Mouse (Mus musculus) cerebellum, adult 18-20 months (tissue): ENCODE data around the gene Rab42.
"Not testable (repeated sequence)": the region's sequence is repeated elsewhere in the genome, so short reads cannot be mapped to it uniquely, and the experiment has no call there.

Experiments
- DNase-seq, 2 experiments: peaks; one replicate each; pipeline ENCODE4 v3.0.0; 2021

The Rab42 gene

DNA sequence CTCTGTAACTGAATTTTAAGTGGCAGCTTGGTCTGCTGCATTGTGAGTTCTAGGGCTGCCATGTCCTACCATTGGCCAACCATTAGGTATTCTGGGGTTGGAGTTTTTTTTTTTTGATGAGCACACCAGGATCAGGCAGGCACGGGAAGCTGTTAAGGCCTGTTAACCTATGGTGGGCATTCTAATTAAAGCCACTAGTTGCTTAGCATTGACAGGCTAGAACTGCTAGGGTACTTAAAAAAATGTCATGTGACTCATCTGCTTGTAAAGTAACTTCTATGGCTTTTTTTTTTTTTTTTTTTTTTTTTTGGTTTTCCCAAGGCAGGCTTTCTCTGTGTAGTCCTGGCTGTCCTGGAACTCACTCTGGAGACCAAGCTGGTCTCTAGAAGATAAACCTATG, 8.0 kb upstream of the Rab42 start:
- DNase-seq = no peak

- peak; percentile 28 to 39 for DNase-seq
Observed at GRCm38 (mm10) chr4:132309849-132310472, 6.8 kb upstream of the Rab42 start.

- DNase-seq = peak in 1 of 2 experiments; percentile 34
Observed at GRCm38 (mm10) chr4:132309140-132309848, 6.1 kb upstream of the Rab42 start.

DNA sequence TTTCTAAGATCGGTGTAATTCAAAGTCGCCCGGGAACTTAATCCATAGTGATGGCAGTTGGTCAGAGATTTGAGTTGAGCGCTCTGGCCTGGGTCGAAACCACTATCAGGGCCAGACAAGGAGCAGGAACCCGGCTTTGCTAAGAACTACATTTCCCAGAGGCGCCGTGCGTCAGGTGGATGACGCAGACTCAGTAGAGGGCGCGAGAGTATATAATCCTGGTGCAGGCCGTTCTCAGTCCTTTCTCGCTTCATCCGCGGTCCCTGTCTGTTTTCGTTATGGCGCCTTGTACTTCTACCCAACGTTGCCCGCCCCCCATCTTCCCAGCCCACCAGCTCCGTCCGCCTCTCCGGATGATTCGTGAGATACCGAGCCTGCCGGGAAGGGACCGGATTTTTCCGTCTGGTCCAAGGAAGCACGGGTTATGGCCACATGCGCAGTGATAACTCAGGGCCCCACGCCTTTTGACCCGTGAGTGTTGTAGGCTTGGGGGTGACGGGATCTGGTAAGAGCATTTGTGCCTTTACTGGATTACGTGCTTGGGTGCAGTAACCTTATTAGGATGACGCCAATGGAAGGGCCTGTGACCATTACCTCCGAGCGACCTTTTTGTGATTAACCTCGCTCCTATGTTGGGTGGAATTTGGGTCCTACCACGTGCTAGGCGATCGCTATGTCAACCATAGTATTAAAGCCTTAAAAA, 5.4 kb upstream of the Rab42 start:
- peak; percentile 89 to 94 for DNase-seq

GRCm38 (mm10) chr4:132306004-132306403, 2.8 kb upstream of the Rab42 start:
- no peak for DNase-seq

DNA sequence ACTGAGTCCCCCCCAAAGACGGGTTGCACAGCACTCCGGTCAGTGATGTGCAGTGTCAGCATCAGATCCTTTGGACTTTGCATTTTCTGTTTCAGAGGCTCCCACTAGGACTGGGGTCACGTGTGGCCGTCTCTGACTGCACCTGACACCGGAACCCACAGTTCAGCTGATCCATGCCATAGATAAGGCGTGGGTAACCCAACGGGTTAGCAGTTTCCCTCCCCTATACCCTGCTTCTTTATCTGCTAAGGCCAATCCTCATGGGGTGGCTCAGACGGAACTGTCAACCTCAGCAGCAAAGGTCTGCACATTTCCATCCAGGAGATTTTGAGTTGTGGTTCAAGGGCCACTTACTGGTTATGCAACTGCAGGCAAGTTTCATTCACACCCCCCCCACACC, 2.1 kb upstream of the Rab42 start:
- no peak for DNase-seq

DNA sequence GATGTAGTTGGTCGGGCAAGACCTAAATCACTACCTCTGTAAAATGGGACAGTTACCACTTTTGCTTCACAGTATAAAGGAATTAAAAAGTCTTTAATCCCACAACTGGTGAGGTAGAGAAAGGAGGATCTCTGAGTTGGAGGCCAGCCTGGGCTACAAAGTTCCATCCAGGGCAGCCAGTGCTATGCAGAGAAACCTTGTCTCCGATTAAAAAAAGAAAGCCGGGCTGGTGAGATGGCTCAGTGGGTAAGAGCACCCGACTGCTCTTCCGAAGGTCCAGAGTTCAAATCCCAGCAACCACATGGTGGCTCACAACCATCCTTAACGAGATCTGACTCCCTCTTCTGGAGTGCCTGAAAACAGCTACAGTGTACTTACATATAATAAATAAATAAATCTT, 299 bp upstream of the Rab42 start:
- DNase-seq = not testable (repeated sequence)

DNA sequence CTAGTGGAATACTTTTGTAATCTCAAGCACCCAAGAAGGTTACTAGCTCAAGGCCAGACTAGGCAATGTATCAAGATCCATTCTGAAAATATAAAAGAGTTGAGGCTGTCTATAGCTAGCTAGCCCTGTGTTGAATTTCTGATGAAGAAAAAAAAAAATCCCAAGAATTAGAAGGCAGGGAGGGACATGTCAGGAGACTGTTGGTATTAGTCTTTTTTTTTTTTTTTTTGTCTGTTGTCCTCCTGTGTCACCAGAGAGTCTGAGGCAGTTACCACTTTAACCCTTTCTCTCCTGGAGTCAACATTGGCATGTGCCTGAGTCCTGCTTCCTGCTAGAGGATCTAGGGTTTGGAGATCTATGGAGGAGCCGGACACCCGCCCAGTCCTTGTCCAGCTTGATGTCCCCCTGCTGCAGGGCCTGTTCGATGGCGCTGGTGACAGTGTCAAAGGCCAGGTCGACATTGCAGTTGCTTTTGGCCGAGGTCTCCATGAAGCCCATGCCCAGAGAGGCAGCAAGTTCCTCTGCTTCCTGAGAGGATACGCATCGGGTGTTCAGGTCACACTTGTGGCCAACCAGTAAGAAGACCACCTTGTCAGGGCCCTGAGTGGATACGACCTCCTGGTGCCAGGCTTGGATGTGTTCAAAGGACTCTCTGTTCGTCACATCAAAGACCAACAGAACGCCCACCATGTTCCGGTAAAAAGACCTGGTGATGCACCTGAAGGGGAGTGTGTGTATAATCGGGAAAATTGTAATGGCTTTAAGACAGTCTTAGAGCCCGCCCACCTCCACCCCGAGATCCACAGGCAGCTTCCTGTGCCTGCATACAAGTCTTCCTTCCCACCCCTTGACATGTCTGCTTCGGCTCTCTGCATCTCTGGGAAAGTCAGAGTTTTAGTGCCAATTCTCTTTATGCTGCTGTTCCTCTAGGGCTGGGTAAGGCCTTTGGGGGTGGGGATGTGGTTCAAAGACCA, 933 bp downstream of the Rab42 start:
- no peak for DNase-seq

DNA sequence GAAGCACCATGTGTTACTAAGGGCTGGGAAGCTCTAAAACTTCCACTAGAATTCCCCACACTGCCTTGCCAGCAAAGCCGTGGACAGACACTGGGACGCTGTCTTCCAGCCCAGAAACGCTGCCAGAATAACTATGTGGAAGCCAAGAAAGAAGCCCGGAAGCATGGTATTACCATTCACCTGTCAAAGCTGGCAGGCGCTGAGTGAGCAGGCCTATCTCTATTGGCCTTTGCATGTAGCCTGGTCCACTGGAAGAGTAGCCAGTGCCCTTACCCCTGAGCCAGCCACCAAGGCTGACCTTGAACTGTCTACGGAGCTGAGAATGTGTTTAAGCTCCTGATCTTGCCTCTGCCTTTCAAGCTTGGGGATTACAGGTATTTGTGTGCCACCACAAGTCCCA, 1.7 kb downstream of the Rab42 start:
- DNase-seq = no peak

- DNase-seq = no peak
Observed at GRCm38 (mm10) chr4:132299849-132300248, 3.3 kb downstream of the Rab42 start.

DNA sequence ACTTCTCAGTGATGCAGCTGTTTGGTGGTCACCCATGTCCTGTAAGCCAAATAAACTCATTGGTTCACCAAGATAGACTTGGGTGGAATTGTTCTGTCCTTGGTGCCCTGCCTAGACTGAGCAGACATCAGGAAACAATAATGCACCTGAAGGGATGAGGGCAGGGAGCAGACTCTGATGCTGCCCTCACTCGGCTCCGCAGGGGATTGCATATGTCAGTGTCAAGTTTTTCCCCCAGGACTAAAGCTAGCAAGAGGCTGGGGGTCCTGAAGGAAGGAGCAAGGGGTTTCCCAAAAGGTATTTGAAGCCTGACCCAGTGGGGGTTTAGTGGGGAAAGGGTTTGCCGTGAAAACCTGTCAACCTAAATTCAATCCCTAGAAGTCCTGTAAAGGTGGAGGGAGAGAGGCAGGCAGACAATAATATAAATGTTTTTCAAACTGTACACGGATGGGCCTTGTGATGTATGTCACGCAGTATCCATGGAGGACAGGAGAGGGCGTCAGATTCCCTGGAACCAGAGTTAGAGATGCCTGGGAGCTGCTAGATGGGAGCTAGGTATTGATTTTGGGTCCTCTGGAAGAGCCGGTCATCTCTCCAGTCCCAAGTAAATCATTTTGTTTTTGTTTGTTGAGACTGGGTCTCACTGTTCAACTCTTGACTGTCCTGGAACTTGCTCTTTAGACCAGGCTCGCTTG, 7.3 kb downstream of the Rab42 start:
- DNase-seq = no peak

DNA sequence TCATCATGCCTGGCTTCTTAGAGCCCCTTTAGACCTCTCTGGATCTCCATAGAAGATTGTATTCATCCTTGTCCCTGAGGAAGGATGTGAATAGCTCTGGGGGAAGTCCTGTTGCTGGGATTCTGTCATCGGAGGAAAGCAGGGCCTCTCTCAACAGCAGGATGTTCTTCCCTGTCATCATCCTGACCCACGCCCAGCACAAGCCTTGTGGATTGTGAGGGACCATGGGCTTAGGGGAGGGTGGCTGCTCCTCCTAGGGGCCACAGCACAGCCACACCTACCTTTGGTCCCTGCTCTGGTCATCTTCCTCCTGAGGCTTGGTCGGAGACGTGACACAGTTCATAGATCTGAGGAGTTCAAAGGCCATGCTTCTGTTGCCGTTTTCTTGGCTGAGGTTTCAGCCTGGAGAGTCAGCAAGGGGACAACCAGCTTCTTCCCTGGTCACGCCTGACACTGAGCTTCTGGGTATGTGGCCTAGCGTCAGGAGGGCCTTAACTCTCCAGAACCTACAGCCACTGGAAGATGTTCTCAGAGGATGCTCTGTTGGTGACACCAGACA, 9.4 kb downstream of the Rab42 start:
- DNase-seq = no peak

GRCm38 (mm10) chr4:132292988-132293387, 10.2 kb downstream of the Rab42 start:
- DNase-seq = peak in 1 of 2 experiments; percentile 33

DNA sequence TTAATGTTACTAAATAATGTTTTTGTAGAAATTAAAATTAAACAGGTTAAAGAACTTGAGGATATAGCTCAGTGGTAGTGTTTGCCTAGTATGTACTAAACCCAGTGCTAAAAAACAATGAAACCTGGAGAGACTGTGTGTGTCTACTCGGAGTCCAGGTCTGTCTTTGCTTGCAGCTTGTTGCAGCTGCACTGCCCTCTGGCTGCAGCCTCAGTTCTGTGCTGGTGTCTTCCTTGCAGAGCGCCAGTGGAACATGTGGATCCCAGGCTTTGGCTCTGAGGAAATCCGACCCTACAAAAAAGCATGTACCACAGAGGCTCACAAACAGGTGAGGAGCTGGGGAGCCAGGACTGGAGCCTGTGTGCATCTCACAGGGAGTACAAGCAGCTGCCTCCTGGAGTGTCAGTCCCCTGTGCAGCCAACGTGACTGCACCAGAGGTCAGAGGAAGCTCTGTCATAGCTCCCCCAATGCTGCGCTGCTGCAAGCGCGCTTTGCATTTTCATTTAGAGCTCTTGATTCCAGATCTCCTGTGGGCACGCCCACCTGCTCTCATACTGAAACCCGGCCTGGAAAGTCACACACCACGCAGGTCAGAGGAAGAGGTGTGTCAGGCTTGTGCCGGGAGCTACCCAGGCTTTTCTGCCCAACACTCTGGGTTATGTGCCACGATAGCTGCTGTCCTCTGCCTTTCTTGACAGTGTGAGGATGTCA, 11.4 kb downstream of the Rab42 start:
- DNase-seq = no peak

- no peak for DNase-seq
Observed at GRCm38 (mm10) chr4:132291056-132291455, 12.1 kb downstream of the Rab42 start.

DNA sequence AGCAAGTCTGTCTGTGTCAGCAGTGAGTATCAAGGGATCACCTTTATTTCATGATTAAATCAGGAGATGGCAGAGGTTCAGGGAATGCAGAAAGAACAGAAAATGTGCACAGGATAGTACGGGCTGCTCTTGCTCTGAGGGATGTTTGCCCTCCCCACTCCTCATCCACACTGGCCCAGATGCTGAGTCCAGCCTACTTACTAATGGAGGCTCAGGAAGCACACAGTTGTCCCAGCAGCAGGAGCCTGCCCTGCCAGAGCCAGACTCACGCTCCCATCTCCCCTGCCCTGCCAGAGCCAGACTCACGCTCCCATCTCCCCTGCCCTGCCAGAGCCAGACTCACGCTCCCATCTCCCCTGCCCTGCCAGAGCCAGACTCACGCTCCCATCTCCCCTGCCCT, 14.3 kb downstream of the Rab42 start:
- DNase-seq = not testable (repeated sequence)

GRCm38 (mm10) chr4:132275949-132276348, 27.2 kb downstream of the Rab42 start:
- DNase-seq = no peak

DNA sequence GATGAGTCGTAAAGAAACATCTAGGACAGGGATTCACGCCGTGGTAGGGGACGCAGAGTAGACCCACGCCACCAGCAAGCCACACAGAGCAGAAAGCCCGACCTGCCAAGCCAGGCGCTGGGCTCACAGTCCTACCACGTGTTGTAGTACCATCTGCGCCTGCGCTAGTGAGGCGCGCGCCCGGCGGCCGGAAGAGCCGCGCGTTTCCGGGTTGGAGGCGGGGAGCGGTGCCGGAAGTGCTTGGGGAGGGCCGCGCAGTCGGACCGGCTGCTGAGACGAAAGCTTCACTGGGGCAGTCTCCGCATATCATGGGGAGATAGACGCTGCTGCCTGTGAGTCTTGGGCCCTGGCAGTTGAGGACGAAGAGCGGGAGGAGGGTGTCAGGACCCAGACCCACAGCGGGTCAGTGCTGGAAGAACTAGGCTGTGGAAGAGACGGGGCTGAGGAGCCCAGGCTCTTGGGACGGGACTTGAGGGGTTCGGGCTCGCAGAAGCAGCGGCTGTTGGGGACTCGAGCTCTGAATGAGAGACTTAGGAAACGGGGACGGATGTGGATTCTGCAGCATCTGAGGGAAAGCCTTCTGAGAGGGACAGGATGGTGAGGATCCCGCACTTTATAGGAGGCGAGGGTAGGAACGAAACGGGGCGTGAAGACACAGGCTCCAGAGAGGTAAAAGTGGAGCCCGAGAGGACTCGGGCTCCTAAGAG, 28.9 kb downstream of the Rab42 start, which contains the start of gene Taf12:
Gene Taf12 (plus strand): TSS at position 220 of the 707 bp plus-strand sequence.
- DNase-seq = peak; percentile 90 to 94

- no peak for DNase-seq
Observed at GRCm38 (mm10) chr4:132273166-132273565, 30.0 kb downstream of the Rab42 start.
